Mouse (Mus musculus): ENCODE data around the gene Adamtsl1. TPM values are rescaled to one million over a fixed set of nuclear protein-coding genes. Genes with fewer than 3 reads are reported as not detected.

Adamtsl1 gene
- polyA plus RNA-seq, 1 experiment from 2014 or later: 7.3 TPM

GRCm38 (mm10) chr4:86337216-86337765 lies 823.3 kb downstream of the Adamtsl1 start:
- Histone ChIP-seq H3K9me3 (no peaks in the 10 kb centered on the region), H3K36me3 (no peaks in the 10 kb centered on the region), H3K27ac (no peak overlapping the region), H3K4me1 (peaks cover 10% of the 10 kb centered on the region), H3K4me3 (no peak overlapping the region), H3K27me3 (ENCODE audit: insufficient read depth, poor library complexity, severe bottlenecking) (no peaks in the 10 kb centered on the region)
- no peak for DNase-seq (ENCODE audit: low spot score)
- 72% methylated on average over 6 of the region's 6 CpGs for WGBS

- 85% methylated on average over 4 of the region's 4 CpGs for WGBS
Measured at GRCm38 (mm10) chr4:86349341-86349740, 835.4 kb downstream of the Adamtsl1 start.

GRCm38 (mm10) chr4:86352121-86352520 lies 838.1 kb downstream of the Adamtsl1 start:
- H3K4me1 ChIP-seq: no peaks in the 10 kb centered on the region
- H3K36me3 ChIP-seq: no peaks in the 10 kb centered on the region
- DNase-seq (ENCODE audit: low spot score): no peak
- 83% methylated on average over 4 of the region's 4 CpGs for WGBS
- H3K27ac ChIP-seq: no peak overlapping the region
- H3K4me3 ChIP-seq: no peak overlapping the region
- H3K27me3 ChIP-seq (ENCODE audit: insufficient read depth, poor library complexity, severe bottlenecking): no peaks in the 10 kb centered on the region
- H3K9me3 ChIP-seq: no peaks in the 10 kb centered on the region

More at GRCm38 (mm10) chr4:86349341-86349740, 835.4 kb downstream of the Adamtsl1 start:
- H3K27me3 ChIP-seq (ENCODE audit: insufficient read depth, poor library complexity, severe bottlenecking): no peaks in the 10 kb centered on the region
- no peaks in the 10 kb centered on the region for H3K9me3 ChIP-seq
- no peak for DNase-seq (ENCODE audit: low spot score)
- H3K4me3 ChIP-seq: no peak overlapping the region
- H3K4me1 ChIP-seq: no peaks in the 10 kb centered on the region
- H3K27ac ChIP-seq: no peak overlapping the region
- H3K36me3 ChIP-seq: no peaks in the 10 kb centered on the region

- Histone ChIP-seq H3K27me3 (ENCODE audit: insufficient read depth, poor library complexity, severe bottlenecking) (no peaks in the 10 kb centered on the region), H3K27ac (no peak overlapping the region), H3K4me1 (no peaks in the 10 kb centered on the region), H3K9me3 (no peaks in the 10 kb centered on the region), H3K36me3 (no peaks in the 10 kb centered on the region), H3K4me3 (no peak overlapping the region)
- 84% methylated on average over 4 of the region's 4 CpGs for WGBS
- no peak for DNase-seq (ENCODE audit: low spot score)
Measured at GRCm38 (mm10) chr4:86353550-86353949, 839.6 kb downstream of the Adamtsl1 start.

GRCm38 (mm10) chr4:86359398-86359797 lies 845.4 kb downstream of the Adamtsl1 start:
- no peak for DNase-seq (ENCODE audit: low spot score)
- Histone ChIP-seq H3K4me3 (no peak overlapping the region), H3K9me3 (no peaks in the 10 kb centered on the region), H3K4me1 (no peaks in the 10 kb centered on the region), H3K27ac (no peak overlapping the region), H3K36me3 (no peaks in the 10 kb centered on the region), H3K27me3 (ENCODE audit: insufficient read depth, poor library complexity, severe bottlenecking) (no peaks in the 10 kb centered on the region)
- 81% methylated on average over 5 of the region's 5 CpGs for WGBS

- no peak for DNase-seq (ENCODE audit: low spot score)
- H3K27ac ChIP-seq: no peak overlapping the region
- 82% methylated on average over 8 of the region's 8 CpGs for WGBS
- H3K36me3 ChIP-seq: no peaks in the 10 kb centered on the region
- H3K27me3 ChIP-seq (ENCODE audit: insufficient read depth, poor library complexity, severe bottlenecking): no peaks in the 10 kb centered on the region
- no peak overlapping the region for H3K4me3 ChIP-seq
- H3K4me1 ChIP-seq: peaks cover 10% of the 10 kb centered on the region
- no peaks in the 10 kb centered on the region for H3K9me3 ChIP-seq
Measured at GRCm38 (mm10) chr4:86369055-86369454, 855.1 kb downstream of the Adamtsl1 start.

- no peak overlapping the region for H3K27ac ChIP-seq
- DNase-seq (ENCODE audit: low spot score): no peak
- no peaks in the 10 kb centered on the region for H3K9me3 ChIP-seq
- no peaks in the 10 kb centered on the region for H3K27me3 ChIP-seq (ENCODE audit: insufficient read depth, poor library complexity, severe bottlenecking)
- H3K36me3 ChIP-seq: no peaks in the 10 kb centered on the region
- H3K4me1 ChIP-seq: peaks cover 10% of the 10 kb centered on the region
- WGBS: 61% methylated on average over 2 of the region's 2 CpGs
- H3K4me3 ChIP-seq: no peak overlapping the region
Measured at GRCm38 (mm10) chr4:86373166-86373565, 859.2 kb downstream of the Adamtsl1 start.

- Histone ChIP-seq H3K4me3 (no peak overlapping the region), H3K9me3 (no peaks in the 10 kb centered on the region), H3K36me3 (no peaks in the 10 kb centered on the region), H3K27me3 (ENCODE audit: insufficient read depth, poor library complexity, severe bottlenecking) (no peaks in the 10 kb centered on the region), H3K27ac (no peak overlapping the region), H3K4me1 (peaks cover 5% of the 10 kb centered on the region; the same call in 1 of the 2 replicates)
- WGBS: 68% methylated on average over 2 of the region's 2 CpGs
- DNase-seq (ENCODE audit: low spot score): no peak
Measured at GRCm38 (mm10) chr4:86383124-86383523, 869.2 kb downstream of the Adamtsl1 start.

GRCm38 (mm10) chr4:86385121-86385520 lies 871.1 kb downstream of the Adamtsl1 start:
- H3K4me3 ChIP-seq: no peak overlapping the region
- H3K36me3 ChIP-seq: no peaks in the 10 kb centered on the region
- no peaks in the 10 kb centered on the region for H3K4me1 ChIP-seq
- no peaks in the 10 kb centered on the region for H3K27me3 ChIP-seq (ENCODE audit: insufficient read depth, poor library complexity, severe bottlenecking)
- DNase-seq (ENCODE audit: low spot score): no peak
- H3K9me3 ChIP-seq: no peaks in the 10 kb centered on the region
- H3K27ac ChIP-seq: no peak overlapping the region
- WGBS: 86% methylated on average over 6 of the region's 6 CpGs

GRCm38 (mm10) chr4:86388430-86388829 lies 874.5 kb downstream of the Adamtsl1 start:
- peaks cover 7% of the 10 kb centered on the region; the same call in 1 of the 2 replicates for H3K4me1 ChIP-seq
- no peaks in the 10 kb centered on the region for H3K27me3 ChIP-seq (ENCODE audit: insufficient read depth, poor library complexity, severe bottlenecking)
- H3K9me3 ChIP-seq: no peaks in the 10 kb centered on the region
- no peak overlapping the region for H3K4me3 ChIP-seq
- no peak for DNase-seq (ENCODE audit: low spot score)
- H3K36me3 ChIP-seq: no peaks in the 10 kb centered on the region
- H3K27ac ChIP-seq: no peak overlapping the region
- 86% methylated on average over 5 of the region's 5 CpGs for WGBS

GRCm38 (mm10) chr4:86391176-86391575 lies 877.2 kb downstream of the Adamtsl1 start:
- no peaks in the 10 kb centered on the region for H3K9me3 ChIP-seq
- no peak for DNase-seq (ENCODE audit: low spot score)
- H3K27ac ChIP-seq: peak overlapping the region; percentile 5; the same call in 1 of the 2 replicates
- no peaks in the 10 kb centered on the region for H3K36me3 ChIP-seq
- WGBS: 28% methylated on average over 3 of the region's 3 CpGs
- peaks cover 7% of the 10 kb centered on the region; the same call in 1 of the 2 replicates for H3K4me1 ChIP-seq
- no peak overlapping the region for H3K4me3 ChIP-seq
- no peaks in the 10 kb centered on the region for H3K27me3 ChIP-seq (ENCODE audit: insufficient read depth, poor library complexity, severe bottlenecking)

- peaks cover 7% of the 10 kb centered on the region; the same call in 1 of the 2 replicates for H3K4me1 ChIP-seq
- 79% methylated on average over 6 of the region's 6 CpGs for WGBS
- DNase-seq (ENCODE audit: low spot score): no peak
- no peak overlapping the region for H3K4me3 ChIP-seq
- H3K9me3 ChIP-seq: no peaks in the 10 kb centered on the region
- H3K27ac ChIP-seq: no peak overlapping the region
- H3K27me3 ChIP-seq (ENCODE audit: insufficient read depth, poor library complexity, severe bottlenecking): no peaks in the 10 kb centered on the region
- no peaks in the 10 kb centered on the region for H3K36me3 ChIP-seq
Measured at GRCm38 (mm10) chr4:86395636-86396035, 881.7 kb downstream of the Adamtsl1 start.

GRCm38 (mm10) chr4:86396672-86397288 lies 882.8 kb downstream of the Adamtsl1 start:
- no peaks in the 10 kb centered on the region for H3K4me1 ChIP-seq
- 76% methylated on average over 7 of the region's 7 CpGs for WGBS

More at GRCm38 (mm10) chr4:86396672-86397288, 882.8 kb downstream of the Adamtsl1 start:
- Histone ChIP-seq H3K36me3 (no peaks in the 10 kb centered on the region), H3K4me3 (no peak overlapping the region), H3K27me3 (ENCODE audit: insufficient read depth, poor library complexity, severe bottlenecking) (no peaks in the 10 kb centered on the region), H3K27ac (no peak overlapping the region), H3K9me3 (no peaks in the 10 kb centered on the region)
- peak; percentile 53 for DNase-seq (ENCODE audit: low spot score)
